Mouse (Mus musculus): ENCODE measurements around the gene Hormad1. TPM values are rescaled to one million over a fixed set of nuclear protein-coding genes. Genes with fewer than 3 reads are reported as not detected.
"Not testable (repeated sequence)": the region's sequence is repeated elsewhere in the genome, so short reads cannot be mapped to it uniquely, and the experiment has no call there.

Gene Hormad1
- total RNA-seq, 2 experiments from 2014 or later: not detected

GRCm38 (mm10) chr3:95560738-95561137 is 1.3 kb downstream of the Hormad1 start:
- no peak for DNase-seq (ENCODE audit: low spot score)

- no peak for DNase-seq (ENCODE audit: low spot score)
Observed at GRCm38 (mm10) chr3:95561826-95562225, 2.3 kb downstream of the Hormad1 start.

- no peak for DNase-seq (ENCODE audit: low spot score)
Observed at GRCm38 (mm10) chr3:95569585-95569984, 10.1 kb downstream of the Hormad1 start.

GRCm38 (mm10) chr3:95587754-95588603 is 28.5 kb downstream of the Hormad1 start:
- no peak for DNase-seq (ENCODE audit: low spot score)

GRCm38 (mm10) chr3:95588604-95589086 is 29.2 kb downstream of the Hormad1 start, which contains the start of gene Golph3l:
Gene Golph3l (plus strand): TSS chr3:95588934.
- peak; percentile 97 for DNase-seq (ENCODE audit: low spot score)

GRCm38 (mm10) chr3:95598734-95599133 is 39.3 kb downstream of the Hormad1 start:
- DNase-seq (ENCODE audit: low spot score): no peak

- no peak for DNase-seq (ENCODE audit: low spot score)
Observed at GRCm38 (mm10) chr3:95601287-95601686, 41.8 kb downstream of the Hormad1 start.

- no peak for DNase-seq (ENCODE audit: low spot score)
Observed at GRCm38 (mm10) chr3:95606096-95606495, 46.6 kb downstream of the Hormad1 start.

- DNase-seq (ENCODE audit: low spot score): no peak
Observed at GRCm38 (mm10) chr3:95609195-95609594, 49.7 kb downstream of the Hormad1 start.

- DNase-seq (ENCODE audit: low spot score): no peak
Observed at GRCm38 (mm10) chr3:95613996-95614395, 54.5 kb downstream of the Hormad1 start.

GRCm38 (mm10) chr3:95618511-95618910 is 59.0 kb downstream of the Hormad1 start:
- DNase-seq (ENCODE audit: low spot score): no peak

GRCm38 (mm10) chr3:95621241-95621640 is 61.8 kb downstream of the Hormad1 start:
- DNase-seq (ENCODE audit: low spot score): no peak

GRCm38 (mm10) chr3:95622421-95622820 is 62.9 kb downstream of the Hormad1 start:
- DNase-seq (ENCODE audit: low spot score): not testable (repeated sequence)

- no peak for DNase-seq (ENCODE audit: low spot score)
Observed at GRCm38 (mm10) chr3:95623551-95623950, 64.1 kb downstream of the Hormad1 start.

- not testable (repeated sequence) for DNase-seq (ENCODE audit: low spot score)
Observed at GRCm38 (mm10) chr3:95623991-95624515, 64.6 kb downstream of the Hormad1 start.

- peak; percentile 98 for DNase-seq (ENCODE audit: low spot score)
Observed at GRCm38 (mm10) chr3:95624628-95625503, 65.4 kb downstream of the Hormad1 start, which contains the start of gene Ensa. Gene Ensa (plus strand): TSS chr3:95624993.

GRCm38 (mm10) chr3:95627763-95628162 is 68.3 kb downstream of the Hormad1 start:
- DNase-seq (ENCODE audit: low spot score): no peak

- DNase-seq (ENCODE audit: low spot score): peak; percentile 24
Observed at GRCm38 (mm10) chr3:95629755-95630154, 70.3 kb downstream of the Hormad1 start.

GRCm38 (mm10) chr3:95630856-95631255 is 71.4 kb downstream of the Hormad1 start:
- no peak for DNase-seq (ENCODE audit: low spot score)

GRCm38 (mm10) chr3:95631304-95631703 is 71.8 kb downstream of the Hormad1 start:
- DNase-seq (ENCODE audit: low spot score): no peak
